Mouse (Mus musculus): ENCODE data around the gene Pigw.
A peak's percentile ranks its signal among the peaks of the same experiment; 100 is the strongest.
"Not testable (repeated sequence)": the region's sequence is repeated elsewhere in the genome, so short reads cannot be mapped to it uniquely, and the experiment has no call there.

Gene Pigw

GRCm38 (mm10) chr11:84879007-84879771, 896 bp downstream of the Pigw start:
- no peak for DNase-seq

GRCm38 (mm10) chr11:84876020-84876419, 4.1 kb downstream of the Pigw start:
- DNase-seq, result not testable (repeated sequence)

GRCm38 (mm10) chr11:84873042-84873833, 6.8 kb downstream of the Pigw start:
- no peak for DNase-seq

GRCm38 (mm10) chr11:84871548-84872069, 8.5 kb downstream of the Pigw start:
- DNase-seq, result no peak

- no peak for DNase-seq
These were observed 9.0 kb downstream of the Pigw start for GRCm38 (mm10) chr11:84871046-84871445.

GRCm38 (mm10) chr11:84870337-84871043, 9.6 kb downstream of the Pigw start, which contains the start of gene Ggnbp2:
Gene Ggnbp2, minus strand, starts transcription at chr11:84870817.
- DNase-seq, result peak; percentile 90

GRCm38 (mm10) chr11:84869537-84870232, 10.4 kb downstream of the Pigw start:
- DNase-seq, result peak; percentile 91

GRCm38 (mm10) chr11:84868786-84869259, 11.3 kb downstream of the Pigw start:
- no peak for DNase-seq

GRCm38 (mm10) chr11:84867586-84867985, 12.5 kb downstream of the Pigw start:
- DNase-seq, result no peak

GRCm38 (mm10) chr11:84865268-84865667, 14.8 kb downstream of the Pigw start:
- DNase-seq, result no peak

GRCm38 (mm10) chr11:84855285-84855684, 24.8 kb downstream of the Pigw start:
- no peak for DNase-seq

- DNase-seq, result no peak
These were observed 32.5 kb downstream of the Pigw start for GRCm38 (mm10) chr11:84847475-84848090.

GRCm38 (mm10) chr11:84846741-84847474, 33.2 kb downstream of the Pigw start:
- no peak for DNase-seq

- no peak for DNase-seq
These were observed 40.8 kb downstream of the Pigw start for GRCm38 (mm10) chr11:84839330-84839729.

- not testable (repeated sequence) for DNase-seq
These were observed 50.6 kb downstream of the Pigw start for GRCm38 (mm10) chr11:84829495-84829894.

- DNase-seq, result peak; percentile 86
These were observed 51.3 kb downstream of the Pigw start, which contains the start of gene Dhrs11 for GRCm38 (mm10) chr11:84828516-84829399. Gene Dhrs11, minus strand, starts transcription at chr11:84828994.

GRCm38 (mm10) chr11:84827901-84828503, 52.1 kb downstream of the Pigw start:
- DNase-seq, result no peak

GRCm38 (mm10) chr11:84827492-84827891, 52.6 kb downstream of the Pigw start:
- DNase-seq, result no peak
